In the genomic region with DNA sequence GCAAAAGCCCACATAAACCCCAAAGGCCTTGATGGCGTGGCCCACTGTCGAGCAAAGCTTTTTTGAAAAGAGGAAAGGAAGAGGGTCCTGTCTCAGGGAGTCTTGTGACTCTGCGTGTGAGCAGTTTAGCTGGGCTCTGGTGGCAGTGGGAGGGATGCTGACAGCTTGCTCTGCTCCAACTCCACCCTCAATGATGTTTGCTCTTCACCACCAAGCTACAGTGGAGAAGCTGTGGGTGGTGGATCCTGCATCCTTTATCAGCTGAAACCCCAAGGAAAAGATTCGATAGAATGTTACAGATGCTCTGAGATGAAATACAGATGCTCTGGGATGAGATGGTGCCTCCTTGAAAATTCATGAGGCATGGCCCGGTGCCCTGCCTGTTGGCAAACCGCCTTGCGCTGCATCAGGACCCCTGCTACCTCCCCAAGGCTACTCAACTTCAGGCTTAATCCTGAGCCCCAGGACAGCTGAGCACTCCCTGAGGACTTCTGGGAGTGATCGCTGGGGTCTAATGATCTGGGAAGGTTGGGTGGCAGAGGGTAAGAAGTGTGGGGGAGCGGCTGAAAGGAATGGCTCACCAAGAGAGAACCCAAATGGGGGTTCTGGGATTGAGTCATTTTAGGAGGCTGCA, we compare ENCODE assay signal across 21 mouse cellular contexts.
A peak's percentile ranks its signal among the peaks of the same experiment; 100 is the strongest.
DNase-seq lines count a peak whose midpoint lies in the region; ATAC-seq and TF ChIP-seq lines count a peak whose summit lies in the region.
"Had no signal": no experiment of that assay in that cellular context is flagged by ENCODE, and none has a peak within 500 bp of the region (broad histone marks: within the 10 kb centered on the region; RNA-seq: fewer than 3 reads in every experiment).

No protein-coding gene starts in this region.

- peaks cover 9% of the 10 kb centered on the region for H3K4me1 ChIP-seq in hindbrain, embryonic 16.5 days (ENCODE audit: control insufficient read depth, insufficient read depth, low read depth, low read length)
- peaks cover 9% of the 10 kb centered on the region; the same call in 1 of the 2 replicates for H3K4me1 ChIP-seq in hindbrain, postnatal 0 days (ENCODE audit: insufficient read depth, low read length)
- H3K4me1 ChIP-seq in midbrain, embryonic 14.5 days (ENCODE audit: control insufficient read depth, insufficient read depth, low read length) = peaks cover 19% of the 10 kb centered on the region
- H3K4me1 ChIP-seq in midbrain, embryonic 16.5 days (ENCODE audit: control insufficient read depth, insufficient read depth, low read length) = no peaks in the 10 kb centered on the region; the same call in 1 of the 2 replicates
- peaks cover 26% of the 10 kb centered on the region for H3K4me1 ChIP-seq in neural tube, embryonic 15.5 days

- H3K9ac ChIP-seq in hindbrain, embryonic 16.5 days (ENCODE audit: low read depth, low read length) = no peak overlapping the region
- H3K9ac ChIP-seq in hindbrain, postnatal 0 days (replicated peaks; ENCODE audit: low read length) = no peak overlapping the region
- no peak overlapping the region for H3K9ac ChIP-seq in midbrain, embryonic 14.5 days (replicated peaks; ENCODE audit: low read length)
- H3K9ac ChIP-seq in midbrain, embryonic 16.5 days (ENCODE audit: low read depth, low read length) = no peak overlapping the region
- no peak overlapping the region for H3K9ac ChIP-seq in neural tube, embryonic 15.5 days (replicated peaks)
- H3K9ac ChIP-seq: forebrain, embryonic 15.5 days; liver, postnatal 0 days; stomach, embryonic 15.5 days had no signal

- DNase-seq in cerebellum, postnatal 10 days = peak; percentile 34 to 58
- DNase-seq in cerebellum, postnatal 4 days (ENCODE audit: low spot score in 2 of 2) = no peak
- DNase-seq in hindbrain, postnatal 0 days (ENCODE audit: low spot score) = no peak
- peak; percentile 21 for DNase-seq in midbrain, embryonic 14.5 days
- DNase-seq: adrenal gland, postnatal 14 days; cerebellum, adult 9-10 months; gastrocnemius, postnatal 25 days; heart, adult 2 months; kidney, adult 18-20 months; liver, postnatal 0 days; thymus, postnatal 25 days had no signal

- no peaks in the 10 kb centered on the region for H3K27me3 ChIP-seq in hindbrain, embryonic 16.5 days (replicated peaks; ENCODE audit: control insufficient read depth, insufficient read depth, low read length)
- no peaks in the 10 kb centered on the region for H3K27me3 ChIP-seq in hindbrain, postnatal 0 days (ENCODE audit: insufficient read depth, low read length)
- no peaks in the 10 kb centered on the region for H3K27me3 ChIP-seq in midbrain, embryonic 14.5 days (ENCODE audit: control insufficient read depth, insufficient read depth, low read length)
- H3K27me3 ChIP-seq in midbrain, embryonic 16.5 days (ENCODE audit: control insufficient read depth, insufficient read depth, low read depth, low read length) = no peaks in the 10 kb centered on the region
- no peaks in the 10 kb centered on the region for H3K27me3 ChIP-seq in neural tube, embryonic 15.5 days (replicated peaks)
- H3K27me3 ChIP-seq: forebrain, embryonic 15.5 days; stomach, embryonic 15.5 days had no signal

- H3K4me3 ChIP-seq in hindbrain, embryonic 16.5 days (ENCODE audit: low read length) = no peak overlapping the region
- no peak overlapping the region for H3K4me3 ChIP-seq in hindbrain, postnatal 0 days (ENCODE audit: low read length)
- no peak overlapping the region for H3K4me3 ChIP-seq in midbrain, embryonic 14.5 days (replicated peaks; ENCODE audit: low read depth, low read length)
- no peak overlapping the region for H3K4me3 ChIP-seq in midbrain, embryonic 16.5 days (ENCODE audit: low read depth, low read length)
- H3K4me3 ChIP-seq in neural tube, embryonic 15.5 days (replicated peaks) = no peak overlapping the region
- H3K4me3 ChIP-seq: embryonic facial prominence, embryonic 10.5 days; forebrain, embryonic 15.5 days; heart, adult 2 months; stomach, embryonic 15.5 days had no signal

- 0 out of 2 replicates have a peak, but pooled peaks have one; percentile 16 for ATAC-seq in hindbrain, embryonic 16.5 days
- no peak for ATAC-seq in hindbrain, postnatal 0 days
- ATAC-seq in midbrain, embryonic 14.5 days (ENCODE audit: low FRiP score, low TSS enrichment) = no peak
- ATAC-seq in midbrain, embryonic 16.5 days = no peak
- ATAC-seq in neural tube, embryonic 15.5 days (ENCODE audit: low FRiP score) = no peak
- ATAC-seq: forebrain, embryonic 15.5 days; inflammation-experienced regulatory T-cells, adult 6 months; liver, postnatal 0 days; lung, postnatal 0 days had no signal

- no peaks in the 10 kb centered on the region for H3K36me3 ChIP-seq in hindbrain, embryonic 16.5 days (ENCODE audit: control insufficient read depth, insufficient read depth, low read length)
- no peaks in the 10 kb centered on the region for H3K36me3 ChIP-seq in hindbrain, postnatal 0 days (ENCODE audit: insufficient read depth, low read length)
- no peaks in the 10 kb centered on the region for H3K36me3 ChIP-seq in midbrain, embryonic 14.5 days (ENCODE audit: control insufficient read depth, insufficient read depth, low read length)
- H3K36me3 ChIP-seq in midbrain, embryonic 16.5 days (ENCODE audit: control insufficient read depth, insufficient read depth, low read length) = no peaks in the 10 kb centered on the region
- no peaks in the 10 kb centered on the region for H3K36me3 ChIP-seq in neural tube, embryonic 15.5 days
- H3K36me3 ChIP-seq: embryonic facial prominence, embryonic 10.5 days; forebrain, embryonic 15.5 days; stomach, embryonic 15.5 days had no signal

- no peak overlapping the region for H3K4me2 ChIP-seq in hindbrain, embryonic 16.5 days (ENCODE audit: low read length)
- H3K4me2 ChIP-seq in hindbrain, postnatal 0 days (ENCODE audit: low read depth, low read length) = no peak overlapping the region
- no peak overlapping the region for H3K4me2 ChIP-seq in midbrain, embryonic 14.5 days (ENCODE audit: low read length)
- H3K4me2 ChIP-seq in midbrain, embryonic 16.5 days (ENCODE audit: low read length) = no peak overlapping the region
- no peak overlapping the region for H3K4me2 ChIP-seq in neural tube, embryonic 15.5 days
- H3K4me2 ChIP-seq: forebrain, embryonic 15.5 days; liver, embryonic 11.5 days; stomach, embryonic 15.5 days had no signal

- H3K9me3 ChIP-seq in hindbrain, embryonic 16.5 days (ENCODE audit: control insufficient read depth, low read length) = no peaks in the 10 kb centered on the region
- H3K9me3 ChIP-seq in hindbrain, postnatal 0 days (ENCODE audit: low read length) = no peaks in the 10 kb centered on the region
- H3K9me3 ChIP-seq in midbrain, embryonic 14.5 days (ENCODE audit: control insufficient read depth, low read length) = no peaks in the 10 kb centered on the region
- H3K9me3 ChIP-seq in midbrain, embryonic 16.5 days (replicated peaks; ENCODE audit: control insufficient read depth, low read length, poor library complexity, severe bottlenecking) = no peaks in the 10 kb centered on the region
- H3K9me3 ChIP-seq in neural tube, embryonic 15.5 days (replicated peaks) = no peaks in the 10 kb centered on the region
- H3K9me3 ChIP-seq: embryonic facial prominence, embryonic 10.5 days; forebrain, embryonic 15.5 days; stomach, embryonic 15.5 days had no signal

- WGBS in hindbrain, embryonic 16.5 days = 58% methylated on average over 9 of the region's 9 CpGs
- 53% methylated on average over 9 of the region's 9 CpGs for WGBS in hindbrain, postnatal 0 days
- WGBS in midbrain, embryonic 14.5 days = 66% methylated on average over 9 of the region's 9 CpGs
- 69% methylated on average over 9 of the region's 9 CpGs for WGBS in midbrain, embryonic 16.5 days
- WGBS in neural tube, embryonic 15.5 days = 52% methylated on average over 9 of the region's 9 CpGs

- H3K27ac ChIP-seq in hindbrain, embryonic 16.5 days (ENCODE audit: low read depth, low read length) = no peak overlapping the region
- no peak overlapping the region for H3K27ac ChIP-seq in hindbrain, postnatal 0 days
- no peak overlapping the region for H3K27ac ChIP-seq in midbrain, embryonic 14.5 days (replicated peaks; ENCODE audit: low read depth, low read length)
- no peak overlapping the region for H3K27ac ChIP-seq in midbrain, embryonic 16.5 days (ENCODE audit: low read length)
- peak overlapping the region; percentile 28 for H3K27ac ChIP-seq in neural tube, embryonic 15.5 days (replicated peaks)
- H3K27ac ChIP-seq: embryonic facial prominence, embryonic 10.5 days; forebrain, embryonic 15.5 days; heart, adult 2 months; macrophage; stomach, embryonic 15.5 days had no signal

- TF ChIP-seq CTCF in hindbrain, postnatal 0 days (IDR thresholded peaks at IDR 0.05; ENCODE audit: low read depth) = no peak

Comparison
In these comparisons a context has a peak if more than half of its experiments do, and no peak if none do; other contexts are left out.
1. DNase-seq: peak in cerebellum, postnatal 10 days (2 of 2) and midbrain, embryonic 14.5 days (single experiment); none in cerebellum, postnatal 4 days (0 of 2) and hindbrain, postnatal 0 days (single experiment).